Mouse (Mus musculus) cortical plate, adult 2 months (tissue): ENCODE data around the gene Timm13.

Source experiments
- CTCF ChIP-seq: fragments of 200-500 bp; IDR thresholded peaks from 2 replicates; pipeline ENCODE4 v1.5.1; 2011; ENCODE audit warnings: mild to moderate bottlenecking, control low read depth, low read length; ENCODE audit not compliant: insufficient read depth; ENCODE audit errors: extremely low read depth
- POLR2A ChIP-seq: fragments of 200-500 bp; IDR thresholded peaks from 2 replicates; pipeline ENCODE4 v1.6.1; 2011; ENCODE audit warnings: mild to moderate bottlenecking, low read length, control low read depth; ENCODE audit not compliant: insufficient read depth; ENCODE audit errors: extremely low read depth

DNA sequence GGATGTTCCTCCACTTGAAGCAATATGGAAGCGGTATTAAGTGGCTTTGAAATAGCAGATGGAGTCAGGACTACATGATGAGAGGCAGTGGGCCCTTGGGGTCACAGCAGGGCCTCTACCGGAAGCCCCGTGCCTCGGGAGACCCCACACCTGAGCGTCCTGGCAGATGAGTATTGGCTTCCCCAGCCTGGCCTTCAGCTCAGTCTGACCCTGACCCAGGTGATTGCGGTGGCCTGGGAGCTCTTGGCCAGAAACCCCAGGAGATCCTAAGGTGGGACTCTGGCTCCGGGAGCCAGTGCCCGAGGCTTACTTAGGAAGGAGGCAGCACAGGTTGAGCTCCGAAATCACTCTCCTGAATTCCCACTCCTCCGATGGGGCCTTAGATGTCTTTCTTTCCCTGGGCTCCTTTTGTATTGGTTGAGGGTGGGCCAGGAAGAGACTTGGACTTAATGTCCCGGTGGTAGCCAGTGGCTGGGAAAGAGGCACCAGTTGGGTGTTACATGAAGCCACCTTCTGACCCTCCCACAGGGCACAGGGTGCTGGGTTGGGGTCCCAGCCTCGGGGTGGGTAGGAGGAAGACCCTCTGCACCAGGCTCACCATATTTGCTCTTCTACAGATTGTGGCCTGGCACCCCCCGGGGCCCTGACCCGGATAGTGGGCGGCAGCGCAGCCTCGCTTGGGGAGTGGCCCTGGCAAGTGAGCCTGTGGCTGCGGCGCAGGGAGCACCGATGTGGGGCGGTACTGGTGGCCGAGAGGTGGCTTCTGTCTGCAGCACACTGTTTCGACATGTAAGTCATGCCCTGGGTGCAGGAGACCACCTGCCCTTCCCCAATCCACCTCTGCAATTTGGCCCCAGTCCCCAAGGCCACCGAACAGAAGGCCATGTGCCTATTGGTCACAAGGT is 3.9 kb downstream of the Timm13 start:
- TF ChIP-seq CTCF (no peak), POLR2A (no peak)
